Mouse (Mus musculus) liver, embryonic 13.5 days (tissue): Measurements from ENCODE around the gene Enpp1. TPM values are rescaled to one million over a fixed set of nuclear protein-coding genes. Genes with fewer than 3 reads are reported as not detected.

Experiments used
- ATAC-seq: fragments of 200-750 bp; cut with Nextera tagmentation; 2 replicates; pipeline ENCODE4 v1.8.0; 2017; ENCODE audit warnings: low read depth, mild to moderate bottlenecking, moderate number of reproducible peaks, moderate library complexity
- DNase-seq: peaks from one replicate; pipeline ENCODE4 v3.0.0; 2022
- H3K27ac ChIP-seq: fragments of 300-500 bp; sonication (generic); 2 replicates; pipeline ENCODE4 v1.5.1; 2015; ENCODE audit warnings: moderate library complexity, mild to moderate bottlenecking, inconsistent platforms
- H3K27me3 ChIP-seq: fragments of 300-500 bp; sonication (generic); 2 replicates; pipeline ENCODE4 v1.6.1; 2015; ENCODE audit warnings: mild to moderate bottlenecking, inconsistent platforms
- H3K36me3 ChIP-seq: fragments of 300-500 bp; sonication (generic); 2 replicates; pipeline ENCODE4 v1.6.1; 2015; ENCODE audit warnings: mild to moderate bottlenecking, inconsistent platforms
- H3K4me1 ChIP-seq: fragments of 300-500 bp; sonication (generic); replicated peaks from 2 replicates; pipeline ENCODE4 v1.6.1; 2015; ENCODE audit warnings: inconsistent platforms
- H3K4me2 ChIP-seq: fragments of 300-500 bp; sonication (generic); 2 replicates; pipeline ENCODE4 v1.6.1; 2015; ENCODE audit warnings: inconsistent platforms, mild to moderate bottlenecking, moderate library complexity
- H3K4me3 ChIP-seq: fragments of 300-500 bp; sonication (generic); replicated peaks from 2 replicates; pipeline ENCODE4 v1.5.1; 2015; ENCODE audit warnings: mild to moderate bottlenecking, inconsistent platforms
- H3K9ac ChIP-seq: fragments of 300-500 bp; sonication (generic); 2 replicates; pipeline ENCODE4 v1.6.1; 2015; ENCODE audit warnings: mild to moderate bottlenecking, inconsistent platforms
- H3K9me3 ChIP-seq: fragments of 300-500 bp; sonication (generic); replicated peaks from 2 replicates; pipeline ENCODE4 v1.6.1; 2016; ENCODE audit warnings: inconsistent platforms
- WGBS: fragments of 180-500 bp; shearing (Covaris S2); methylation state at CpG from one replicate; pipeline ENCODE4 v1.1.7; 2015; ENCODE audit not compliant: insufficient replicate concordance; 5-methylcytosine and 5-hydroxymethylcytosine counted together
- polyA plus RNA-seq: library from polyadenylated mRNA; unstranded; fragments of >200 nt; fragmentation: Nextera tagmentation; extraction: Ambion mirVana; gene quantifications from 2 replicates; pipeline ENCODE4 v1.2.1, GENCODE M21; 2015

The Enpp1 gene
- polyA plus RNA-seq, 1 experiment from 2014 or later, result 1.6 TPM

DNA sequence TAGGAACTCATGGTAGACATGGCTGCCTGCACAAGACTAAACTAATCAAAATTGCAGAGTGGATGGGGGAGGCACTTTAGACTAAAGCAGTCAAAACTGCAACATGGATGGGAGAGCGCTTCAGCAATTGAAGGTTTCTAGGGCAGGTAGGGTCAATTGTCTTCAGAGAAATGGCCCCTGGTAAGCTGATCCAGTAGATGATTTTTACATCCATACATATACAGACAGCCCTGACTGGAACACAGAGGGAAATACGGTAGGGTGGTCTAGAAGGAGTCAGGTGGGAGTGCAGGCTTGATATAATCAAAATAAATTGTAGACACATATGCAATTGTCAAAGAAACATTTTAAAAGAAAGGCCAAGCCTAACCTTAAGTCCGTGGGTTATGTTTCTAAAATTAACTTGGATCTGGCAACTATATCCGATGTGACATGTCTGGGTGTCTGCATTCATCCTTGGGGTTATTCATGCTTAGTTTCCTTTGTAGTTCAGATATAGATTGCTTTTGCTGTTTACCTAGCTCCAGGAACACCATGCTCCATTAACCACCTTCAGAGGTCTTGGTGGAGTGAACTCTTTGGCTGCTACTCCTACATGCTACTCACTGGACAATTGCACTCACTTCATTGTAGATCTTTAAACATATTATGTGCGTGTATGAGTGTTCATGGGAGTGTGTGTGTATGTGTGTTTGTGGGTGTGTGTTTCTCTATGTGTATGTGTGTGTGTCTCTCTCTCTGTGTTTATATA, 23.2 kb upstream of the Enpp1 start:
- DNase-seq (no peak), ATAC-seq (no peak)
- 68% methylated on average over 5 of the region's 5 CpGs for WGBS
- Histone ChIP-seq H3K36me3 (no peaks in the 10 kb centered on the region), H3K4me3 (no peak overlapping the region), H3K4me1 (peaks cover 9% of the 10 kb centered on the region; the same call in 1 of the 2 replicates), H3K9me3 (no peaks in the 10 kb centered on the region), H3K27ac (no peak overlapping the region), H3K4me2 (no peak overlapping the region), H3K9ac (no peak overlapping the region), H3K27me3 (no peaks in the 10 kb centered on the region)

DNA sequence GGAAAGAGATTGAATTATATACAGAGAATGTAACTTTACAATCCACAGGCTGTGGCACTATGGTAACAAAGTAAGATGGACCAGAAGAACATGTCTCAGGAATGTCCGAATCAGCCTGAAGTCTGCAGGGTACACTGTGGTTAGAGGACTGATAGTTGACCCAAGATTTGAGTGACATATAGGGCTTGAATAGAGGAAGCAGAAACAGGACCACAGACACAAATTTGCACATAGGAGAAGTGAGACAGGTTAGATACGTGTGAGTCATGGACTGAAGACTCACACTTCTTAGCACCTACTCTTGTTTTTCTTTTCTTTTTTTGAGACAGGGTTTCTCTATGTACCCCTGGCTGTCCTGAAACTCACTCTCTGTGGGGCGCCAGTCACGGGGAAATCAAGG, 15.5 kb upstream of the Enpp1 start:
- 45% methylated on average over 4 of the region's 4 CpGs for WGBS
- peaks cover 9% of the 10 kb centered on the region; the same call in 1 of the 2 replicates for H3K4me1 ChIP-seq
- no peaks in the 10 kb centered on the region for H3K36me3 ChIP-seq
- no peaks in the 10 kb centered on the region for H3K27me3 ChIP-seq
- no peak overlapping the region for H3K4me3 ChIP-seq
- no peak overlapping the region for H3K4me2 ChIP-seq
- DNase-seq (no peak), ATAC-seq (no peak)
- H3K27ac ChIP-seq, result no peak overlapping the region
- H3K9me3 ChIP-seq, result no peaks in the 10 kb centered on the region
- H3K9ac ChIP-seq, result no peak overlapping the region

DNA sequence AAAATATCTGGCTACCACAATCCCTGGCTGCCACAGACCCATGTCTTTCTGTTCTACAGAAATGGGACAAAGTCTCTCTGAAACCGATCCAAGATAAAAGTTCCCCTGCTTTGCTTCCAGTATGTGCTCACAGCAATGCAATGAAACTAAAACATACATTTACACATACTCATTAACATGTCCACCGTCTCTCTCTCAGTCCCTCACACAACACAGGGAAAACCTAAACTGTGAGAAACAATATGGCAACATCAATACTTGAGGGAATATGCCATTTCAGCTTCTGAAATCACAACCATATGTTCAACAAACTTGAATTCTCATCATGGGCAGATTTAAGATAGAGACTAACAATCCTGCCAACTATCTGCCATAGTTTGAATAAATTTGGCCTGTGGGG, 13.2 kb upstream of the Enpp1 start:
- ATAC-seq (no peak), DNase-seq (no peak)
- no peak overlapping the region for H3K4me2 ChIP-seq
- no peaks in the 10 kb centered on the region for H3K27me3 ChIP-seq
- H3K4me1 ChIP-seq, result no peaks in the 10 kb centered on the region
- no peaks in the 10 kb centered on the region for H3K9me3 ChIP-seq
- H3K27ac ChIP-seq, result no peak overlapping the region
- H3K36me3 ChIP-seq, result no peaks in the 10 kb centered on the region
- WGBS, result 76% methylated on average over 2 of the region's 2 CpGs
- no peak overlapping the region for H3K4me3 ChIP-seq
- H3K9ac ChIP-seq, result no peak overlapping the region

DNA sequence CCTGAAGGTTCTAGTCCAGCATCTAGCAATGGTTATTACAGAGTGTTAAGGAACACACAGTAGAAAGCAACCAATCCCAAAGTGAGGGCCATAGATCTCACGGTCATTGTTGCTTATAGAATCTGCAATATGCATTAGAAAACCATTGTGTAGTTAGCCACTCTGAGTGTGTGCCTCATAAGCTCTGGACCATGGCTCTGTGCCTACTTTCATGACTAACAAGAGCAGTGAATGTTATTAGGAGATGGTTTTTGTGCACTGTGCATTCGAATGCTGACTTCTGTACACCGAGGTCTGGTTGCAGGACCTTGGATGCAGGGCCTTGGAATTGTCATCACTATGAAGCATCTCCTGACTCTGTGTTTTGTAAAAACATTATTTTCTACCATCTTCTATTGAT, 9.9 kb upstream of the Enpp1 start:
- H3K36me3 ChIP-seq, result no peaks in the 10 kb centered on the region
- 67% methylated on average over 3 of the region's 3 CpGs for WGBS
- H3K27me3 ChIP-seq, result no peaks in the 10 kb centered on the region
- no peak for ATAC-seq
- DNase-seq, result no peak
- H3K4me1 ChIP-seq, result peaks cover 8% of the 10 kb centered on the region
- H3K4me2 ChIP-seq, result no peak overlapping the region
- no peaks in the 10 kb centered on the region for H3K9me3 ChIP-seq
- no peak overlapping the region for H3K4me3 ChIP-seq
- H3K9ac ChIP-seq, result no peak overlapping the region
- H3K27ac ChIP-seq, result no peak overlapping the region

DNA sequence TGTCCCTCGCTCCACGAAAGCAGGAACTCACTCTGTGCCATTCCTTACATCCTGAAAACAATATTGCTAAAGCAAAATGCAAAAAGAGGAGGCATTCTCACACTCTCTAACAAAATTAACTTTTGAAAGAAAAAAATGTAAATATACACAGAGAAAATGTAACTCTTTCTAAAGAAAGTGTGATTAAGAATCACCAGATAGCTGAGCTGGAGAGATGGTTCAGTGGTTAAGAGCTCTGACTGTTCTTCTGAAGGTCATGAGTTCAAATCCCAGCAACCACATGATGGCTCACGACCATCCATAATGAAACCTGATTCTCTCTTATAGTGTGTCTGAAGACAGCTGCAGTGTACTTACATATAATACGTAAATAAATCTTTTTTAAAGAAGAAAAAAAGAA, 7.4 kb upstream of the Enpp1 start:
- Histone ChIP-seq H3K4me2 (no peak overlapping the region), H3K4me1 (peaks cover 8% of the 10 kb centered on the region), H3K4me3 (no peak overlapping the region), H3K9ac (no peak overlapping the region), H3K36me3 (no peaks in the 10 kb centered on the region), H3K27me3 (no peaks in the 10 kb centered on the region), H3K27ac (no peak overlapping the region), H3K9me3 (no peaks in the 10 kb centered on the region)
- no peak for ATAC-seq
- 61% methylated on average over 4 of the region's 4 CpGs for WGBS
- DNase-seq, result no peak

DNA sequence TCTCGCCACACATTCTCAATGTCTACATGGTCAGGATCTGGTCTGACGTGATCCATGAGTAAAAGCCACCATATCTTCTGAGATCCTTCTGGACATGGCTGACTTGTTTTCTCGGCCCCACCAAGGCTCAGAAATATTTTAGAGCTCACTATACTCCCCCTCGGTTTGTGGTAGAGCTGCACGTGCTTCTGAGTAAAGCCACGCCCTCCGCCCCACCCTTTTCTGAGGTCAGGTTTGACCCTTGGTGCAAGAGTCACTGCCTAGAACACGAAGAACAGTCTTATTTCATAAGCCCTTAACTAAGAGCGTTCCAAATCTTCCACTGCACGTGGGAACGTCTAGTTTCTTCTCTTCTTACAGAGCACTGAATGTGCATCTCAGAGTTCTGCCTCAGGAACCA, 6.8 kb upstream of the Enpp1 start:
- Histone ChIP-seq H3K36me3 (no peaks in the 10 kb centered on the region), H3K9ac (no peak overlapping the region), H3K9me3 (no peaks in the 10 kb centered on the region), H3K4me1 (peaks cover 8% of the 10 kb centered on the region), H3K27ac (no peak overlapping the region), H3K4me2 (peak overlapping the region; percentile 24; the same call in 1 of the 2 replicates), H3K27me3 (no peaks in the 10 kb centered on the region), H3K4me3 (no peak overlapping the region)
- 35% methylated on average over 11 of the region's 11 CpGs for WGBS
- peak; percentile 34 for DNase-seq
- no peak for ATAC-seq

DNA sequence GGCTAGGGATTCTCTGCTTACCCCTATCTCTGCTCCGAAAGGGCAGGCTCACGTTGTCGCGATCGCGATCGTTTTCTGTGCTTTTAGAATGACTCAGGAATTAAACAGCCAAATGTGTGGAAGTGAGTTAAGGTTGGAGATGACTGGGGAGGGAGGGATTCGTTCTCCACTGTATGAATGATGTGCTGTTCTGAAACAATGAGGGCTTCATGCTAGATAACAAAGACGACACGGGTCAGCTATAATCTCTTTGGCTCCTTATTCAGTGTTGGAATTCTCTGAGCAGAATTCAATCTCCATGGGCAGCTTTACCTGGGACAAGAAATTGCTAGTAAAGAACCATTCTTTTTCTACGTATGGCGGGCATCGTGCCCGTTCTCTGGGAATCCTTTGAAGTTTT, 6.1 kb upstream of the Enpp1 start:
- Histone ChIP-seq H3K4me2 (no peak overlapping the region), H3K9ac (no peak overlapping the region), H3K27me3 (no peaks in the 10 kb centered on the region), H3K4me3 (no peak overlapping the region), H3K27ac (no peak overlapping the region), H3K9me3 (no peaks in the 10 kb centered on the region), H3K4me1 (peaks cover 8% of the 10 kb centered on the region), H3K36me3 (no peaks in the 10 kb centered on the region)
- DNase-seq (no peak), ATAC-seq (no peak)
- 54% methylated on average over 14 of the region's 14 CpGs for WGBS

DNA sequence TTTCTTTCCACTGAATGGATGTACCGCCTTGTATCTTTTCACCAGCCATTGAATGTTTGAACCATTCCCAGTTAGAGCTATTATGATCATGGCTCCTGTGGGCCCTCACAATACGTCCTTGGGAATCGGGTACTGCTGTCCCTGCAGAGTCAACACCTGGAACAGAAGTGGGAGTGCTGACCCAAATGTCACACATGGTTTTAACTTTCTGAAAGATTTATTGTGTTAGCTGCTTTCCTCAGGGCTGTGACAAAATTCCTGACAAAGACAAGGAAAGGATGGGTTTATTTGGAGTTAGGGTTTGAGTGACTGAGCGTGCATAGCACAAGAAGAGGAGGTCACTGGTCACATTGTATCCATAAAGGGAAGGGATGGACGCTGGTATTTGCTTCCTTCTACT, 4.3 kb upstream of the Enpp1 start:
- H3K27me3 ChIP-seq, result peaks cover 11% of the 10 kb centered on the region
- WGBS, result 71% methylated on average over 5 of the region's 5 CpGs
- no peak overlapping the region for H3K4me2 ChIP-seq
- DNase-seq, result no peak
- no peaks in the 10 kb centered on the region for H3K36me3 ChIP-seq
- no peak for ATAC-seq
- H3K9ac ChIP-seq, result no peak overlapping the region
- no peak overlapping the region for H3K27ac ChIP-seq
- peaks cover 12% of the 10 kb centered on the region for H3K4me1 ChIP-seq
- no peaks in the 10 kb centered on the region for H3K9me3 ChIP-seq
- no peak overlapping the region for H3K4me3 ChIP-seq

DNA sequence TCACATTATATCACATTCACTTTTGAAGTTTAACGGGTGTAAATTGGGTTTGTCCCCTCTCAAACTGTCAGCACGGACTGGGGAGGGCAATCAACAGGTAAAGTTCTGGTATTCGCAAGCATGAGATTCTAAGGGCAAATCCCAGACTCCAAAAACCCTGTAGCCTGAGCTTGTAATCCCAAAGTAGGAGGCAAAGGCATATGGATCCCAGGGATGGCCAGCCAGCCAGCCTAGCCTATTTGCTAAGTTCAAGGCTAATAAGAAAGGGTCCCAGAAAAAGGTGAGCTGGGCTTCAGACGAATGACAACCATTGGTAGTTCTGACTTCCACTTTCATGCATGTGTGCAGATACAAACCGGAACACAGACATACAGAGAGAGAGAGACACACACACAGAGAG, 942 bp upstream of the Enpp1 start:
- Histone ChIP-seq H3K27ac (no peak overlapping the region), H3K27me3 (peaks cover 16% of the 10 kb centered on the region), H3K9ac (no peak overlapping the region), H3K4me2 (peak overlapping the region; percentile 84; the same call in 1 of the 2 replicates), H3K36me3 (no peaks in the 10 kb centered on the region), H3K4me1 (0 out of 2 replicates have a peak, but pooled peaks cover 9% of the 10 kb centered on the region), H3K9me3 (no peaks in the 10 kb centered on the region), H3K4me3 (no peak overlapping the region)
- WGBS, result 60% methylated on average over 5 of the region's 5 CpGs
- ATAC-seq (no peak), DNase-seq (no peak)

DNA sequence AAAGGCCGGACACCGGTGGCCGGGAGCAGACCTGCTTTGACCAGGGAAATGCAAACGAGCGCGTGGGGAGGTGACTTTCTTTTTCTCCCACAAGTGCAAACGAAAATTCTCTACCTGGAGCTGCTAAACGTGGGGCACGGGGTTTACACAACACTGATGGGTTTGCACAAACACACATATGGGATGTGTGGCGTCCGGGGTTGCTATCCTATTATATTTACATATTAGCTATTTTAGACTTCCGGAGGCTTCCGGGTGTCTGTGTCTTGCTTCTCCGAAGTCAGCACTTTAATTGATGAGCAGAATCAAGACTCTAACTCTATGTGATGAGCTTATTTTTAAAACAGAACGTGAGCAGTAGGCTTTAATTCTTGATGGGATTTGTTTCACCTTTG, 405 bp upstream of the Enpp1 start:
- H3K27ac ChIP-seq, result no peak overlapping the region
- H3K9me3 ChIP-seq, result no peaks in the 10 kb centered on the region
- H3K4me2 ChIP-seq, result peak overlapping the region; percentile 84
- no peak for ATAC-seq
- H3K9ac ChIP-seq, result peak overlapping the region; percentile 68
- no peak for DNase-seq
- peaks cover 16% of the 10 kb centered on the region for H3K27me3 ChIP-seq
- H3K4me1 ChIP-seq, result 0 out of 2 replicates have a peak, but pooled peaks cover 9% of the 10 kb centered on the region
- 14% methylated on average over 15 of the region's 15 CpGs for WGBS
- H3K36me3 ChIP-seq, result no peaks in the 10 kb centered on the region
- peak overlapping the region; percentile 63 for H3K4me3 ChIP-seq

DNA sequence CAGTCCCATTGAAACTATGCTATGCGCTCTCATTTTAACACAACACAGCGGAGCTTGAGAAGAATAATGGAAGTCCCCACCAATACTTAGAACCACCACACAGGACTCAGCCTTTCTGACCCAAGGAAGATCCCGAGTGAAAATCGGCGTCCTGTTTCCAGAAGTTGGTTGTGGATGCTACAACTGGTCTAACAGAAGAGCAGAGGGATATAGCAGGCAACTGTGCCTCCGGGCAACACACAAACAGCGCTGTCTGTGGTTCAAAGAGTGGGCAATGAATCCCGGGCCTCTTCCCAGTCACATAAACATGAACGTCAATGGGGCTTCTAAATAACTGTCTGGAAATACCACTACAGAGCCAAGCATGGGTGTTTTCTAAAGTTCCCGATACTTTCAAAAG, 888 bp downstream of the Enpp1 start:
- Histone ChIP-seq H3K4me1 (0 out of 2 replicates have a peak, but pooled peaks cover 9% of the 10 kb centered on the region), H3K27me3 (peaks cover 16% of the 10 kb centered on the region), H3K4me2 (peak overlapping the region; percentile 84), H3K9me3 (no peaks in the 10 kb centered on the region), H3K27ac (no peak overlapping the region), H3K4me3 (peak overlapping the region; percentile 63), H3K9ac (peak overlapping the region; percentile 68), H3K36me3 (no peaks in the 10 kb centered on the region)
- DNase-seq (no peak), ATAC-seq (no peak)
- 23% methylated on average over 10 of the region's 10 CpGs for WGBS

DNA sequence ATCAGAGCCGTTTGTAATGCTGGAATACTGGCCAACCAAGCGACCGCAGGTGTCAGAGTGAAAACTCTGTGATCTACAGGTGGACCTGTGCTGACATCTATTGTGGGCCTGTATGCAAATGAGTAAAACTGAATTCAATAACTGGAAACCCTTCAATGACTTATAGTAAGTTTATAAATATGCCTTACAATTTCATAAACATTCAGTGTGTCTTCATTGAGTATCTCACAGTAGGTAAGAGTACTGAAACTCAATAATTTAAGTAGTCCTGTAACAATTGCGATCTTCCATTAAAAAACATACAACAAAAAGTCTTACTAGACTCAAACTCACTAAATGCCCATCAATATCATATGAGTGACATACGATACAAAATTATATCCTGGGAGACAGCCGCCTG, 1.6 kb downstream of the Enpp1 start:
- WGBS, result 82% methylated on average over 6 of the region's 6 CpGs
- no peak overlapping the region for H3K27ac ChIP-seq
- H3K4me3 ChIP-seq, result no peak overlapping the region
- no peaks in the 10 kb centered on the region for H3K36me3 ChIP-seq
- ATAC-seq, result no peak
- 0 out of 2 replicates have a peak, but pooled peaks cover 9% of the 10 kb centered on the region for H3K4me1 ChIP-seq
- H3K9ac ChIP-seq, result no peak overlapping the region
- peaks cover 16% of the 10 kb centered on the region for H3K27me3 ChIP-seq
- H3K9me3 ChIP-seq, result no peaks in the 10 kb centered on the region
- H3K4me2 ChIP-seq, result no peak overlapping the region
- DNase-seq, result no peak
